ENCODE assay signal across 8 mouse cellular contexts in the genomic region with DNA sequence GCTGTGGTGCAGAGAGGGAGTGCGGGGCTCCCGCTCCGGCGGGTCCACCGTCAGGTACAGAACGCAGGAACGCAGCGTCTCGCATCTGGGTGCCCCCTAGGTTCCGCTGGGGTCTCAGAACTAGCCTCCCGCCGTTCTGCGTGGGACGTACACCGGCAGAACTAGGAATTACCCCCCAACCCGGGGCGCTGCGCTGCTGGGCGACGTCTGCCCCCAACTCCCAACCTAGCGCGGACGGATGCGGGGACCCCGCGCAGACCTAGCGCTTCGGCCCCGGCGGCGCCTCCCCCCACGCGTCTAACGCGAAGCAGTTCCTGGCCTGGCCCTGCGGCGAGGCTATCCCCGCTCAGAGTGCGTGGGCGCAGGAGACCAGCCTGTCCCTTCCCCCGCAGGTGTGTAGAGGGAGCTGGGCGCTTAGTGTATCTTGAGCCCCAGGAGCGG. TPM values are rescaled to one million over a fixed set of nuclear protein-coding genes. Genes with fewer than 3 reads are reported as not detected.
DNase-seq lines count a peak whose midpoint lies in the region; ATAC-seq and TF ChIP-seq lines count a peak whose summit lies in the region.

No protein-coding gene starts in this region.

- DNase-seq in heart, adult 18-20 months = no peak
- DNase-seq in embryonic facial prominence, embryonic 10.5 days (ENCODE audit: low spot score) = peak; percentile 41
- no peak for DNase-seq in limb, embryonic 11.5 days (ENCODE audit: low spot score)
- DNase-seq in right cerebral cortex, postnatal 4 days = no peak

- H3K4me2 ChIP-seq in heart, embryonic 12.5 days = peak overlapping the region; percentile 99
- peak overlapping the region; percentile 56 for H3K4me2 ChIP-seq in limb, embryonic 11.5 days (ENCODE audit: low read depth, severe bottlenecking)
- peak overlapping the region; percentile 99 for H3K4me2 ChIP-seq in stomach, embryonic 14.5 days (replicated peaks; ENCODE audit: low read depth, low read length)

- no peaks in the 10 kb centered on the region for H3K36me3 ChIP-seq in heart, embryonic 12.5 days
- H3K36me3 ChIP-seq in E14TG2a.4 (ENCODE audit: insufficient read depth, low read length) = no peaks in the 10 kb centered on the region
- H3K36me3 ChIP-seq in embryonic facial prominence, embryonic 10.5 days (replicated peaks) = no peaks in the 10 kb centered on the region
- no peaks in the 10 kb centered on the region for H3K36me3 ChIP-seq in limb, embryonic 11.5 days (ENCODE audit: control insufficient read depth, insufficient read depth, low read length)
- no peaks in the 10 kb centered on the region for H3K36me3 ChIP-seq in stomach, embryonic 14.5 days (ENCODE audit: control insufficient read depth, insufficient read depth, low read length)

- H3K9ac ChIP-seq in heart, embryonic 12.5 days = peak overlapping the region; percentile 49
- H3K9ac ChIP-seq in limb, embryonic 11.5 days (ENCODE audit: low read length) = peak overlapping the region; percentile 17; the same call in 1 of the 2 replicates
- 0 out of 2 replicates have a peak overlapping the region, but pooled peaks have one; percentile 10 for H3K9ac ChIP-seq in stomach, embryonic 14.5 days (replicated peaks; ENCODE audit: low read depth, low read length)

- H3K9me3 ChIP-seq in heart, embryonic 12.5 days (replicated peaks) = no peaks in the 10 kb centered on the region
- H3K9me3 ChIP-seq in E14TG2a.4 (ENCODE audit: low read length) = no peaks in the 10 kb centered on the region
- no peaks in the 10 kb centered on the region for H3K9me3 ChIP-seq in embryonic facial prominence, embryonic 10.5 days
- H3K9me3 ChIP-seq in limb, embryonic 11.5 days (ENCODE audit: control insufficient read depth, low read length) = no peaks in the 10 kb centered on the region
- no peaks in the 10 kb centered on the region for H3K9me3 ChIP-seq in stomach, embryonic 14.5 days (ENCODE audit: control insufficient read depth, low read depth, low read length)

- H3K27me3 ChIP-seq in heart, embryonic 12.5 days (replicated peaks) = peaks cover 97% of the 10 kb centered on the region
- peaks cover 99% of the 10 kb centered on the region for H3K27me3 ChIP-seq in E14TG2a.4 (ENCODE audit: insufficient read depth, low read length)
- peaks cover 100% of the 10 kb centered on the region for H3K27me3 ChIP-seq in embryonic facial prominence, embryonic 10.5 days (replicated peaks; ENCODE audit: low read depth, poor library complexity, severe bottlenecking)
- H3K27me3 ChIP-seq in limb, embryonic 11.5 days (ENCODE audit: control insufficient read depth, insufficient read depth, low read length) = peaks cover 70% of the 10 kb centered on the region
- H3K27me3 ChIP-seq in stomach, embryonic 14.5 days (ENCODE audit: control insufficient read depth, insufficient read depth, low read length) = peaks cover 42% of the 10 kb centered on the region

- peaks cover 47% of the 10 kb centered on the region for H3K4me1 ChIP-seq in heart, embryonic 12.5 days (replicated peaks)
- peaks cover 41% of the 10 kb centered on the region for H3K4me1 ChIP-seq in E14TG2a.4 (replicated peaks; ENCODE audit: low read depth, low read length)
- H3K4me1 ChIP-seq in embryonic facial prominence, embryonic 10.5 days = peaks cover 69% of the 10 kb centered on the region
- H3K4me1 ChIP-seq in limb, embryonic 11.5 days (ENCODE audit: control insufficient read depth, insufficient read depth, low read length) = peaks cover 26% of the 10 kb centered on the region
- peaks cover 35% of the 10 kb centered on the region for H3K4me1 ChIP-seq in stomach, embryonic 14.5 days (ENCODE audit: control insufficient read depth, insufficient read depth, low read length)

- ATAC-seq in heart, embryonic 12.5 days (ENCODE audit: insufficient number of reproducible peaks, low FRiP score) = no peak
- ATAC-seq in limb, embryonic 11.5 days (ENCODE audit: insufficient number of reproducible peaks, low FRiP score, low TSS enrichment, low read depth) = no peak
- ATAC-seq in stomach, embryonic 14.5 days (ENCODE audit: insufficient number of reproducible peaks, insufficient read depth, low FRiP score, low read depth) = no peak
- no peak for ATAC-seq in megakaryocyte-erythroid progenitor cell, adult 5-6 weeks (replicated peaks; ENCODE audit: low FRiP score, low TSS enrichment, poor library complexity, severe bottlenecking)

- WGBS in heart, embryonic 12.5 days = under 1% methylated on average over 42 of the region's 43 CpGs
- under 1% methylated on average over 43 of the region's 43 CpGs for WGBS in embryonic facial prominence, embryonic 10.5 days
- under 1% methylated on average over 43 of the region's 43 CpGs for WGBS in limb, embryonic 11.5 days
- WGBS in stomach, embryonic 14.5 days = under 1% methylated on average over 43 of the region's 43 CpGs

- H3K4me3 ChIP-seq in heart, embryonic 12.5 days = peak overlapping the region; percentile 58
- H3K4me3 ChIP-seq in E14TG2a.4 (replicated peaks; ENCODE audit: low read length) = peak overlapping the region; percentile 77
- peak overlapping the region; percentile 67 for H3K4me3 ChIP-seq in embryonic facial prominence, embryonic 10.5 days
- peak overlapping the region; percentile 29 for H3K4me3 ChIP-seq in limb, embryonic 11.5 days (ENCODE audit: low read depth, low read length)
- H3K4me3 ChIP-seq in stomach, embryonic 14.5 days (ENCODE audit: low read depth, low read length) = peak overlapping the region; percentile 57

- no peak overlapping the region for H3K27ac ChIP-seq in heart, embryonic 12.5 days (ENCODE audit: poor library complexity, severe bottlenecking)
- H3K27ac ChIP-seq in embryonic facial prominence, embryonic 10.5 days (replicated peaks) = no peak overlapping the region; the same call in 1 of the 2 replicates
- no peak overlapping the region for H3K27ac ChIP-seq in limb, embryonic 11.5 days (replicated peaks; ENCODE audit: low read depth, low read length)
- H3K27ac ChIP-seq in stomach, embryonic 14.5 days (ENCODE audit: low read length) = no peak overlapping the region

- no peak for TF ChIP-seq CTCF in E14TG2a.4 (conservative IDR thresholded peaks at IDR 0.05; ENCODE audit: low read length)

RNA-seq across cellular contexts. Expression of a gene that starts 1.8 kb away (rescaled TPM):
- polyA plus RNA-seq in heart, embryonic 12.5 days (2016; fragmentation: Nextera tagmentation; extraction: Ambion mirVana) = 1.8 and 2.1 TPM in 2 replicates
- under 1 TPM; 0.07 to 0.13 TPM for total RNA-seq in heart, adult 18-20 months (2021)
- 1.9 and 2.6 TPM in 2 replicates for polyA plus RNA-seq in embryonic facial prominence, embryonic 10.5 days (2016; fragmentation: Nextera tagmentation; extraction: Ambion mirVana)
- 0.29 and 0.60 TPM in 2 replicates for polyA plus RNA-seq in limb, embryonic 11.5 days (2014; fragmentation: Nextera tagmentation; extraction: Ambion mirVana)
- 0.29 and 0.59 TPM in 2 replicates for polyA plus RNA-seq in stomach, embryonic 14.5 days (2014; fragmentation: Nextera tagmentation; extraction: Ambion mirVana)
- total RNA-seq in megakaryocyte-erythroid progenitor cell, adult 5-6 weeks (2014; fragmentation: Nextera tagmentation) = not detected in 2 replicates
- total RNA-seq in megakaryocyte-erythroid progenitor cell, adult 5-6 weeks (2017) = not detected in 2 replicates

RNA-seq across cellular contexts. Expression of a gene that starts 53.3 kb away (rescaled TPM):
- polyA plus RNA-seq in heart, embryonic 12.5 days (2016; fragmentation: Nextera tagmentation; extraction: Ambion mirVana) = 13.3 and 14.1 TPM in 2 replicates
- total RNA-seq in heart, adult 18-20 months (2021) = 10 to 100 TPM; 30.4 to 34.0 TPM
- polyA plus RNA-seq in embryonic facial prominence, embryonic 10.5 days (2016; fragmentation: Nextera tagmentation; extraction: Ambion mirVana) = 14.4 and 15.7 TPM in 2 replicates
- polyA plus RNA-seq in limb, embryonic 11.5 days (2014; fragmentation: Nextera tagmentation; extraction: Ambion mirVana) = 13.8 and 16.2 TPM in 2 replicates
- polyA plus RNA-seq in stomach, embryonic 14.5 days (2014; fragmentation: Nextera tagmentation; extraction: Ambion mirVana) = 12.7 and 13.1 TPM in 2 replicates
- total RNA-seq in megakaryocyte-erythroid progenitor cell, adult 5-6 weeks (2014; fragmentation: Nextera tagmentation) = 29.6 and 36.1 TPM in 2 replicates
- 10.2 and 15.8 TPM in 2 replicates for total RNA-seq in megakaryocyte-erythroid progenitor cell, adult 5-6 weeks (2017)

RNA-seq across cellular contexts. Expression of a gene that starts 58.2 kb away (rescaled TPM):
- 12.9 and 14.7 TPM in 2 replicates for polyA plus RNA-seq in heart, embryonic 12.5 days (2016; fragmentation: Nextera tagmentation; extraction: Ambion mirVana)
- total RNA-seq in heart, adult 18-20 months (2021) = 1 to 10 TPM; 7.0 to 7.5 TPM
- polyA plus RNA-seq in embryonic facial prominence, embryonic 10.5 days (2016; fragmentation: Nextera tagmentation; extraction: Ambion mirVana) = 21.1 and 21.2 TPM in 2 replicates
- polyA plus RNA-seq in limb, embryonic 11.5 days (2014; fragmentation: Nextera tagmentation; extraction: Ambion mirVana) = 16.5 and 17.8 TPM in 2 replicates
- polyA plus RNA-seq in stomach, embryonic 14.5 days (2014; fragmentation: Nextera tagmentation; extraction: Ambion mirVana) = 15.7 and 17.0 TPM in 2 replicates
- total RNA-seq in megakaryocyte-erythroid progenitor cell, adult 5-6 weeks (2014; fragmentation: Nextera tagmentation) = 10.5 and 14.2 TPM in 2 replicates
- 19.8 and 20.0 TPM in 2 replicates for total RNA-seq in megakaryocyte-erythroid progenitor cell, adult 5-6 weeks (2017)
